Mouse (Mus musculus): ENCODE data around the gene Ap1g2.

Gene Ap1g2

GRCm38 (mm10) chr14:55085324-55086008 lies 20.9 kb downstream of the Ap1g2 start:
- peak; percentile 10 for DNase-seq

GRCm38 (mm10) chr14:55083481-55083880 lies 22.9 kb downstream of the Ap1g2 start:
- DNase-seq: no peak

- DNase-seq: no peak
Observed at GRCm38 (mm10) chr14:55081105-55081504, 25.3 kb downstream of the Ap1g2 start.

- DNase-seq: peak; percentile 88
Observed at GRCm38 (mm10) chr14:55079214-55079970, 27.0 kb downstream of the Ap1g2 start.

- DNase-seq: no peak
Observed at GRCm38 (mm10) chr14:55078366-55078989, 27.9 kb downstream of the Ap1g2 start.

- no peak for DNase-seq
Observed at GRCm38 (mm10) chr14:55077481-55078365, 28.7 kb downstream of the Ap1g2 start.

GRCm38 (mm10) chr14:55076956-55077355 lies 29.4 kb downstream of the Ap1g2 start:
- no peak for DNase-seq

- DNase-seq: peak; percentile 72
Observed at GRCm38 (mm10) chr14:55076224-55076623, 30.2 kb downstream of the Ap1g2 start.

GRCm38 (mm10) chr14:55074416-55074815 lies 32.0 kb downstream of the Ap1g2 start:
- DNase-seq: no peak

- no peak for DNase-seq
Observed at GRCm38 (mm10) chr14:55071756-55072155, 34.6 kb downstream of the Ap1g2 start.

- no peak for DNase-seq
Observed at GRCm38 (mm10) chr14:55066042-55066441, 40.4 kb downstream of the Ap1g2 start.

GRCm38 (mm10) chr14:55065391-55065790 lies 41.0 kb downstream of the Ap1g2 start:
- DNase-seq: no peak

GRCm38 (mm10) chr14:55064481-55065370 lies 41.7 kb downstream of the Ap1g2 start:
- no peak for DNase-seq

GRCm38 (mm10) chr14:55063581-55064381 lies 42.6 kb downstream of the Ap1g2 start:
- no peak for DNase-seq

- DNase-seq: no peak
Observed at GRCm38 (mm10) chr14:55063117-55063516, 43.3 kb downstream of the Ap1g2 start.

GRCm38 (mm10) chr14:55062626-55063025 lies 43.8 kb downstream of the Ap1g2 start:
- DNase-seq: no peak

GRCm38 (mm10) chr14:55061845-55062244 lies 44.5 kb downstream of the Ap1g2 start:
- DNase-seq: no peak

GRCm38 (mm10) chr14:55059931-55060330 lies 46.5 kb downstream of the Ap1g2 start:
- DNase-seq: no peak

- no peak for DNase-seq
Observed at GRCm38 (mm10) chr14:55059009-55059408, 47.4 kb downstream of the Ap1g2 start.

GRCm38 (mm10) chr14:55055167-55055834 lies 51.1 kb downstream of the Ap1g2 start:
- DNase-seq: peak; percentile 87
